Mouse (Mus musculus) lung, adult 18-20 months (tissue): Measurements from ENCODE around the gene B2m.

Source experiments
- DNase-seq, 2 experiments: peaks; one replicate each; pipeline ENCODE4 v3.0.0; 2022; ENCODE audit warnings: mixed read lengths in 2 of 2

B2m gene

DNA sequence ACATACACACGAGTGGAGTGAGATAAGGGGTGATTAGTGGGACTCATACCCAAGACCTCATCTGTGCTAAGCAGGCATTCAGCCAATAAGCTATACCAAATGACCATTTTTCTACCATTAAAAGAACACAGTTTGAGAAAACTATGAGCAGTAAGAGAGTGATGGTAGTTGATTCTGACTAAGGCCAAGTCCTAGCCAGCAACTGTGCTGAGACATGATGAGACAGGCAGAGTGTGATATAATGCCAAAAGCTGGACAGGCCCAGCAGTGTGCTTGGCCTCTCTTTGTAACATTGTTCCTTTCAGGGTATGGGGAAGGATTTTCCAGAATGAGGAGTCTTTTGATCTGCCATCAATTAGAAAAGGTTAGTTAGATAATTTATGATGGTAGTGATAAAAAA is 54.0 kb downstream of the B2m start:
- no peak for DNase-seq
